Mouse (Mus musculus): Measurements from ENCODE around the gene Obox3.
"Not testable (repeated sequence)": the region's sequence is repeated elsewhere in the genome, so short reads cannot be mapped to it uniquely, and the experiment has no call there.

The Obox3 gene

GRCm38 (mm10) chr7:15639802-15640201, at the start of gene Obox3:
Obox3 (minus strand) TSS chr7:15639902.
- DNase-seq (ENCODE audit: low spot score in 2 of 2) = not testable (repeated sequence)

DNA sequence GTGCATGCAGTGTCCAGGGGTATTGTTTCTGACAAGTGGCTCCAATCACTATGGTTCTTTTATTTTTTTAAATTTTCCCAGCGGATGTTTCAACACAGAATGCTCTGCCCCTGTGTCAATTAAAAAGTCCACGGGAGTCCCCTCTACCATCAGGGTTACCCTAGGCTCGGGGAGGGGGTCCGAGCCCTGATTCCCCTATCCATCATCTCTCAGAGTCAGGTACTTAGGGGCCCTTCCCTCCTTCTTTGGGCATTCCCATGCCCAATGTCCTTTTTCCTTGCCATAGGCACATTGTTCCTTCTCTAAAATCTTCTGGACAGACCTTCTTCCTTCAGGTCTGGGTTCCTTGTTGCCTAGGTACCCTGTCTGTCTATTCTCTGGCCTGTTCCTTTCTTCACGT, 130.3 kb downstream of the Obox3 start:
- DNase-seq (ENCODE audit: low spot score in 2 of 2) = not testable (repeated sequence)
